23 mouse cellular contexts compared by ENCODE assay signal in the genomic region with DNA sequence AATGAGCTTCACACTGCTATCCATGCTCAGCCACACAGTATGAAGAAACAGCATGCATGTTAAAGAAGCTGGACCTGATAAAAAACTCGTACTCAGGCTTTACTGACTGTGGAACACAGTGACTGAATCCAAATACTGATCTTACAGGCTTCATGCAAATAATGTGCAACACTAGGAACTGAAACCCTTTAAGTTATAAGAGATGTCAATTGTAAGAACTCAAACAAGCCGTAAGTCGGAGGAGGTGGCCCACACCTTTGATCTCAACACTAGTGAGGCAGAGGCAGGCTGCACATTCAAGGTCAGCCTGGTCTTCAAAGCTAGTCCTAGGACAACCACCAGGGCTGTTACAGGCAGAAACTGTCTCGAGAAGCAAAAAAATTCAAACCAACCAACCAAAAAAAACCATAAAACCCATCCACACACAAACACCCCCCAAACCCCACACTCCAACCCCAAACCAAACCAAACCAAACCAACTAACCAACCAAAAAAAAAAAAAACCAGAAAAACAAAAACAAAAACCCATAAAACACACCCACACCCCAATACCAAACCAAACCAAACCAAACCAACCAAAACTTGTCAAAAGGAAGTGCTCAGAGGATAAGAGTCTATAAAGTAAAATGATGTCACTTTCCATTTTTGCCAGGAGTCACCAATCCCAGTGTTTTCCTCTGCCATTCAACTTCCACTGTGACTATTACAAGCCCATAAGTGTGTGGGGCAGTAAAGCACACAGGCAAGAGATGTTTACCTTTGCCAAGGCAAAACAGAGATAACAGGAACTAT. TPM values are rescaled to one million over a fixed set of nuclear protein-coding genes. Genes with fewer than 3 reads are reported as not detected.
DNase-seq lines count a peak whose midpoint lies in the region; ATAC-seq and TF ChIP-seq lines count a peak whose summit lies in the region.
"Had no signal": no experiment of that assay in that cellular context is flagged by ENCODE, and none has a peak within 500 bp of the region (broad histone marks: within the 10 kb centered on the region; RNA-seq: fewer than 3 reads in every experiment).

No protein-coding gene starts in this region.

- H3K4me1 ChIP-seq in heart, embryonic 13.5 days, result peaks cover 11% of the 10 kb centered on the region
- peaks cover 8% of the 10 kb centered on the region; the same call in 1 of the 2 replicates for H3K4me1 ChIP-seq in heart, embryonic 12.5 days (replicated peaks)
- peaks cover 21% of the 10 kb centered on the region for H3K4me1 ChIP-seq in bone marrow macrophage, adult 2 months (ENCODE audit: control insufficient read depth, insufficient read depth, low read length)
- H3K4me1 ChIP-seq: embryonic facial prominence, embryonic 13.5 days; midbrain, embryonic 12.5 days had no signal

- H3K4me3 ChIP-seq in heart, embryonic 13.5 days, result no peak overlapping the region
- no peak overlapping the region for H3K4me3 ChIP-seq in heart, embryonic 12.5 days
- H3K4me3 ChIP-seq in bone marrow macrophage, adult 2 months (ENCODE audit: insufficient read depth, low read length), result no peak overlapping the region
- H3K4me3 ChIP-seq in myocyte, result no peak overlapping the region
- H3K4me3 ChIP-seq: embryonic facial prominence, embryonic 13.5 days; midbrain, embryonic 12.5 days had no signal

- H3K27ac ChIP-seq in heart, embryonic 13.5 days (replicated peaks), result 0 out of 2 replicates have a peak overlapping the region, but pooled peaks have one; percentile 4
- no peak overlapping the region for H3K27ac ChIP-seq in heart, embryonic 12.5 days (ENCODE audit: poor library complexity, severe bottlenecking)
- H3K27ac ChIP-seq in bone marrow macrophage, adult 2 months (ENCODE audit: insufficient read depth, low read depth, low read length), result peak overlapping the region; percentile 75
- H3K27ac ChIP-seq: embryonic facial prominence, embryonic 13.5 days; hindbrain, postnatal 0 days; midbrain, embryonic 12.5 days; stomach, postnatal 0 days had no signal

- H3K79me2 ChIP-seq in myocyte (ENCODE audit: control insufficient read depth, insufficient read depth), result peaks cover 5% of the 10 kb centered on the region

- peaks cover 38% of the 10 kb centered on the region for H3K36me3 ChIP-seq in heart, embryonic 13.5 days
- peaks cover 23% of the 10 kb centered on the region for H3K36me3 ChIP-seq in heart, embryonic 12.5 days
- H3K36me3 ChIP-seq in myocyte (ENCODE audit: control insufficient read depth, insufficient read depth), result peaks cover 4% of the 10 kb centered on the region

- no peak overlapping the region for H3K9ac ChIP-seq in heart, embryonic 13.5 days
- no peak overlapping the region for H3K9ac ChIP-seq in heart, embryonic 12.5 days
- H3K9ac ChIP-seq: embryonic facial prominence, embryonic 13.5 days; forebrain, postnatal 0 days; midbrain, embryonic 12.5 days had no signal

- peak; percentile 55 for DNase-seq in CD4-positive helper T cell, adult 2 months (ENCODE audit: low read depth, low spot score)
- no peak for DNase-seq in kidney, postnatal 14 days
- DNase-seq in right cerebral cortex, adult 18-20 months, result no peak
- no peak for DNase-seq in MN1 (ENCODE audit: low spot score)
- DNase-seq: adrenal gland, postnatal 10 days; cerebellum, adult 8-10 months; forebrain, postnatal 0 days; heart, postnatal 4 days; kidney, adult 8-10 months; kidney, postnatal 4 days; liver; lung, adult 18-20 months; lung, postnatal 36 days; thymus, postnatal 14 days had no signal

- H3ac ChIP-seq in myocyte (ENCODE audit: control insufficient read depth, insufficient read length), result no peak overlapping the region

- no peak for TF ChIP-seq POLR2A in bone marrow macrophage, adult 2 months (IDR thresholded peaks at IDR 0.05; ENCODE audit: borderline replicate concordance, low read depth, low read length)
- no peak for TF ChIP-seq POLR2A in myocyte (IDR thresholded peaks at IDR 0.05; ENCODE audit: insufficient read length, low read depth)

- no peaks in the 10 kb centered on the region for H3K27me3 ChIP-seq in heart, embryonic 13.5 days (replicated peaks)
- no peaks in the 10 kb centered on the region for H3K27me3 ChIP-seq in heart, embryonic 12.5 days (replicated peaks)
- H3K27me3 ChIP-seq in myocyte (ENCODE audit: control insufficient read depth, insufficient read depth, insufficient read length), result no peaks in the 10 kb centered on the region
- H3K27me3 ChIP-seq: embryonic facial prominence, embryonic 13.5 days; midbrain, embryonic 12.5 days had no signal

- 84% methylated on average over 4 of the region's 4 CpGs for WGBS in heart, embryonic 13.5 days
- 83% methylated on average over 4 of the region's 4 CpGs for WGBS in heart, embryonic 12.5 days

- ATAC-seq in heart, embryonic 13.5 days (ENCODE audit: extremely low read depth, insufficient number of reproducible peaks, low FRiP score, low TSS enrichment), result no peak
- ATAC-seq in heart, embryonic 12.5 days (ENCODE audit: insufficient number of reproducible peaks, low FRiP score), result no peak
- ATAC-seq: forebrain, postnatal 0 days; hindbrain, postnatal 0 days had no signal

- H3K4me2 ChIP-seq in heart, embryonic 13.5 days, result no peak overlapping the region
- H3K4me2 ChIP-seq in heart, embryonic 12.5 days, result no peak overlapping the region
- peak overlapping the region; percentile 46 for H3K4me2 ChIP-seq in myocyte (ENCODE audit: low read depth)
- H3K4me2 ChIP-seq: embryonic facial prominence, embryonic 13.5 days; midbrain, embryonic 12.5 days had no signal

- H3K9me3 ChIP-seq in heart, embryonic 13.5 days, result 0 out of 2 replicates have a peak, but pooled peaks cover 2% of the 10 kb centered on the region
- no peaks in the 10 kb centered on the region for H3K9me3 ChIP-seq in heart, embryonic 12.5 days (replicated peaks)
- H3K9me3 ChIP-seq: G1E had no signal

- TF ChIP-seq CTCF in bone marrow macrophage, adult 2 months (IDR thresholded peaks at IDR 0.05; ENCODE audit: low read depth, low read length), result no peak

TF ChIP-seq in myocyte, 11 proteins besides CTCF, POLR2A, EP300 and RAD21:
- TF ChIP-seq SRF (IDR thresholded peaks at IDR 0.05; ENCODE audit: control insufficient read depth, insufficient read length, low read depth) (no peak), REST (IDR thresholded peaks at IDR 0.05; ENCODE audit: insufficient read depth, insufficient read length) (no peak), USF1 (IDR thresholded peaks at IDR 0.05; ENCODE audit: low read depth) (no peak), MAX (IDR thresholded peaks at IDR 0.05; ENCODE audit: low read depth) (no peak), TCF12 (IDR thresholded peaks at IDR 0.05; ENCODE audit: insufficient read depth, poor library complexity, severe bottlenecking) (no peak), MYOD1 (IDR thresholded peaks at IDR 0.05; ENCODE audit: control insufficient read depth in 1 of 3, insufficient read length in 2 of 3, low read depth in 2 of 3) (no peak), MYOG (IDR thresholded peaks at IDR 0.05; ENCODE audit: control insufficient read depth in 1 of 3, insufficient read depth in 1 of 3, insufficient read length in 2 of 3, low read depth in 2 of 3) (no peak), CEBPB (IDR thresholded peaks at IDR 0.05; ENCODE audit: insufficient read depth, poor library complexity, severe bottlenecking) (no peak)

RNA-seq across cellular contexts. Expression of gene Fbxo33, which starts 13.1 kb away (rescaled TPM):
- 4.2 and 5.9 TPM in 2 replicates for polyA plus RNA-seq in heart, embryonic 13.5 days (2015; fragmentation: Nextera tagmentation; extraction: Ambion mirVana)
- polyA plus RNA-seq in heart, embryonic 12.5 days (2016; fragmentation: Nextera tagmentation; extraction: Ambion mirVana), result 5.5 and 7.2 TPM in 2 replicates
- 46.0 and 50.9 TPM in 2 replicates for polyA plus RNA-seq in bone marrow macrophage, adult 2 months (2012; ENCODE audit: insufficient read depth, insufficient read length, missing spikeins)
- 2.7 TPM for polyA plus RNA-seq in myocyte (2012; fragmentation: generic; extraction: Trizol)
